Mouse (Mus musculus): ENCODE measurements around the gene Vmn1r205.
"Not testable (repeated sequence)": the region's sequence is repeated elsewhere in the genome, so short reads cannot be mapped to it uniquely, and the experiment has no call there.

GRCm38 (mm10) chr13:22624151-22624550 is 31.4 kb upstream of the Vmn1r205 start, which contains the start of gene Vmn1r206:
- not testable (repeated sequence) for TF ChIP-seq CTCF, EP300 (IDR thresholded peaks at IDR 0.05; ENCODE audit: low read depth)
